ENCODE assay signal across 11 mouse cellular contexts in genomic region chr8:64620365-64621150, GRCm38 (mm10).
A peak's percentile ranks its signal among the peaks of the same experiment; 100 is the strongest.
DNase-seq lines count a peak whose midpoint lies in the region; ATAC-seq lines count a peak whose summit lies in the region.
"Had no signal": no experiment of that assay in that cellular context is flagged by ENCODE, and none has a peak within 500 bp of the region (broad histone marks: within the 10 kb centered on the region; RNA-seq: fewer than 3 reads in every experiment).

No protein-coding gene starts in this region.

- H3K27me3 ChIP-seq in hindbrain, embryonic 14.5 days (ENCODE audit: control insufficient read depth, insufficient read depth, low read length) = no peaks in the 10 kb centered on the region
- no peaks in the 10 kb centered on the region for H3K27me3 ChIP-seq in hindbrain, embryonic 13.5 days
- no peaks in the 10 kb centered on the region for H3K27me3 ChIP-seq in liver, embryonic 12.5 days (replicated peaks)

- no peak for DNase-seq in hindbrain, embryonic 14.5 days (ENCODE audit: low spot score)
- DNase-seq in adipocyte (ENCODE audit: low spot score) = peak; percentile 53
- DNase-seq in adrenal gland, postnatal 36 days = peak; percentile 40 to 59
- DNase-seq in thymus, postnatal 10 days (ENCODE audit: low spot score in 2 of 2) = no peak
- no peak for DNase-seq in layer of hippocampus, adult 9-11 months
- DNase-seq: cerebellum, postnatal 36 days; kidney, postnatal 25 days; lung, postnatal 14 days; thymus, postnatal 25 days had no signal

- no peak overlapping the region for H3K4me3 ChIP-seq in hindbrain, embryonic 14.5 days (replicated peaks; ENCODE audit: low read length)
- no peak overlapping the region for H3K4me3 ChIP-seq in hindbrain, embryonic 13.5 days
- H3K4me3 ChIP-seq in liver, embryonic 12.5 days = no peak overlapping the region

- H3K4me2 ChIP-seq in hindbrain, embryonic 14.5 days (replicated peaks) = no peak overlapping the region
- H3K4me2 ChIP-seq in hindbrain, embryonic 13.5 days = no peak overlapping the region
- H3K4me2 ChIP-seq in liver, embryonic 12.5 days = no peak overlapping the region

- peaks cover 21% of the 10 kb centered on the region for H3K36me3 ChIP-seq in hindbrain, embryonic 14.5 days (replicated peaks; ENCODE audit: control insufficient read depth, insufficient read depth)
- peaks cover 19% of the 10 kb centered on the region for H3K36me3 ChIP-seq in hindbrain, embryonic 13.5 days
- no peaks in the 10 kb centered on the region for H3K36me3 ChIP-seq in liver, embryonic 12.5 days

- H3K9me3 ChIP-seq in hindbrain, embryonic 14.5 days (ENCODE audit: control insufficient read depth, low read length) = no peaks in the 10 kb centered on the region
- H3K9me3 ChIP-seq in hindbrain, embryonic 13.5 days = no peaks in the 10 kb centered on the region
- no peaks in the 10 kb centered on the region for H3K9me3 ChIP-seq in liver, embryonic 12.5 days (replicated peaks)

- no peak for ATAC-seq in hindbrain, embryonic 14.5 days (ENCODE audit: low FRiP score)
- no peak for ATAC-seq in hindbrain, embryonic 13.5 days (ENCODE audit: low FRiP score)
- peak; percentile 58; the same call in 1 of the 2 replicates for ATAC-seq in liver, embryonic 12.5 days

- WGBS in hindbrain, embryonic 14.5 days = 74% methylated on average over 7 of the region's 7 CpGs
- WGBS in hindbrain, embryonic 13.5 days = 83% methylated on average over 7 of the region's 7 CpGs
- WGBS in liver, embryonic 12.5 days (ENCODE audit: insufficient replicate concordance) = 40% methylated on average over 7 of the region's 7 CpGs

- peaks cover 19% of the 10 kb centered on the region for H3K4me1 ChIP-seq in hindbrain, embryonic 14.5 days (replicated peaks; ENCODE audit: control insufficient read depth, insufficient read depth, low read length)
- H3K4me1 ChIP-seq in hindbrain, embryonic 13.5 days (replicated peaks) = peaks cover 21% of the 10 kb centered on the region; the same call in 1 of the 2 replicates
- no peaks in the 10 kb centered on the region for H3K4me1 ChIP-seq in liver, embryonic 12.5 days

- peak overlapping the region; percentile 43; the same call in 1 of the 2 replicates for H3K27ac ChIP-seq in hindbrain, embryonic 14.5 days
- H3K27ac ChIP-seq in hindbrain, embryonic 13.5 days = no peak overlapping the region
- H3K27ac ChIP-seq in liver, embryonic 12.5 days = no peak overlapping the region

- no peak overlapping the region for H3K9ac ChIP-seq in hindbrain, embryonic 14.5 days
- no peak overlapping the region for H3K9ac ChIP-seq in hindbrain, embryonic 13.5 days
- H3K9ac ChIP-seq in liver, embryonic 12.5 days = no peak overlapping the region

Comparison
In these comparisons a context has a peak if more than half of its experiments do, and no peak if none do; other contexts are left out.
1. DNase-seq: peak in adipocyte (single experiment) and adrenal gland, postnatal 36 days (2 of 2); none in hindbrain, embryonic 14.5 days (single experiment), thymus, postnatal 10 days (0 of 2) and layer of hippocampus, adult 9-11 months (single experiment).